Mouse (Mus musculus) bone marrow, adult 2 months (tissue): ENCODE data around the gene Olfr585.

Source experiments
- CTCF ChIP-seq: fragments of 200-500 bp; IDR thresholded peaks from 2 replicates; pipeline ENCODE4 v1.5.1; 2011; ENCODE audit warnings: low read length, control low read depth; ENCODE audit not compliant: control insufficient read depth, insufficient read depth
- POLR2A ChIP-seq: fragments of 200-500 bp; IDR thresholded peaks from 2 replicates; pipeline ENCODE4 v1.6.1; 2011; ENCODE audit warnings: low read depth, mild to moderate bottlenecking, control low read depth, low read length, borderline replicate concordance; ENCODE audit not compliant: control insufficient read depth

DNA sequence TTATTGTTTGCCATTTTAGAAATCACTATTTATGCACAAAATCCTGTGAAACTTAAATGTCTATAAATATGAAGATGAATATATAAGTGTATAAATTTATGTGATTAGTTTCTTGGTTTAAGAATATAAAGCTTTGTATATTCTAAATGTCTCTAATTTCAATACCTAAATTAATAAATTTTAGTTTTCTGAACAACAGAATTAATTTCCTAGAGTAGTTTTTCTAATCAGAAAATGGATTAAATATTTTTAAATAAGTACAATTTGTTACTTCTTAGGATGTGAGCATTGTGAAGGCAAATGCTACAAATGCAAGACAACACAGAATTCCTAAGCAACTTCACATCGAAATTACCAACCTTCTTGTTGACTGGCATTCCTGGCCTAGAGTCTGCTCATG lies 46.5 kb upstream of the Olfr585 start, which contains the start of gene Olfr583:
- TF ChIP-seq CTCF = no peak
- no peak for TF ChIP-seq POLR2A
